Mouse (Mus musculus) heart, postnatal 25 days (tissue): ENCODE results near the gene Tagap. TPM values are rescaled to one million over a fixed set of nuclear protein-coding genes. Genes with fewer than 3 reads are reported as not detected.
A peak's percentile ranks its signal among the peaks of the same experiment; 100 is the strongest.

ENCODE experiments used
- DNase-seq: peaks from one replicate; pipeline ENCODE4 v3.0.0; 2022; ENCODE audit warnings: low spot score
- intact Hi-C: fragments of 180-260 bp; cut with DNase I; formaldehyde crosslinking; loops from one replicate; pipeline ENCODE4 v1.15.1; 2025
- total RNA-seq, 2 experiments: library from RNA; stranded (reverse); gene quantifications; 2 replicates each; pipeline ENCODE4 v1.2.3; 2021

The Tagap gene
- total RNA-seq, result 1 to 10 TPM; 1.8 to 2.6 TPM

DNA sequence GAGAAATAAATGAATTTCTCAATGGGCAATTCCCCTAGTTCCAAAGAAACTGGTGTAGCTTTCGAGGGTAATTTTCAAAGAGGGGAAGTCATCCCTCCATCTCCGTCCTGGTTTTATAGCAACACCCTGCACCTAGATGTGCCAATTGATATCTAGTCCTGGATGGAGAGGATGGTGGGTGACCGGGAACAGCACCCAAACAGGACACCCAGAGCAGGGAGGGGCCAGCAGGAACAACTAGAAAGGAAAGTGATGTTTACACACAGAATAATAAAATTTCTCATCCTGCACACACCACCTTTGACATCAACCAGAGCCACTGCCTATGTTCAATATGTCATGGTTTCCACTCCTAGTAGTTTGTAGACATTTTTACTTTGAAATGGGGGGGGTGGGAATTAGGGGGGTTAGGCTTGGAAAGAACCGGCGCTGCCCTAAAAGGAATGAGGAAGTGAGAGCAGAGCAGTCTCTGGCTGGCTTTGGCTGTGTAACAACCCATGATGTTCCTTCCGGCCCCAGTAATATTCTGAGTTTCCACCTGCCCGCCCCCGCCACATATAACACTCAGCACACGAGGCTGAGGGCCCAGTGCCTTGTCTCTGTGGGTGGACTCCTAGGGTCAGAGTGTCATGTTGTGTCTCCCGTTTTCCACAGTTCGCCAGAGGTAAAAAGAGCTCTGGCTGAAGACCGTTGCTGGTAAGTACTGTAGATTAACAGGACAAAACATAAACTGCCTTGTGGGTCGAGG, at the start of gene Tagap:
Gene Tagap, plus strand, starts transcription at position 588 of the 748 bp plus-strand sequence.
- DNase-seq, result no peak
- intact Hi-C loops, result loop anchor here (5.0 kb wide), 1 partner anchor 58 kb away; no protein-coding TSS in a partner anchor

DNA sequence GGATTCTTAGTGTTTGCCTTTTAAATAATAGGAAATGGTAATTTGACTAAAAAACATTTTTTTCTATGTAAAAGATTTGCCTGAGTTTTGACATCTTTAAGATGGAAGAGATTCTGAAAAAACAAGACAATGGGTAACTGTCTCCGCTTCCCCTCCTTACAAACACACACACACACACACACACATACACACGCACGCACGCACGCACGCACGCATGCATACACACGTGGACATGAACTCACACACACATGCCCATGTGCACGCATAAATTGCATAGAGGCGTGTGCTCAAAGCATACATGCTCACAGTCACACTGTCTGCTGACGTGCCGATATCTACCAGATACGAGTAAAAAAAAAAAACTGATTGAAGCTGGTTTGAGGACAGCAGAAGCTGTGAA, 49.3 kb upstream of the Tagap start:
- intact Hi-C loops, result no loop called here
- DNase-seq, result no peak

DNA sequence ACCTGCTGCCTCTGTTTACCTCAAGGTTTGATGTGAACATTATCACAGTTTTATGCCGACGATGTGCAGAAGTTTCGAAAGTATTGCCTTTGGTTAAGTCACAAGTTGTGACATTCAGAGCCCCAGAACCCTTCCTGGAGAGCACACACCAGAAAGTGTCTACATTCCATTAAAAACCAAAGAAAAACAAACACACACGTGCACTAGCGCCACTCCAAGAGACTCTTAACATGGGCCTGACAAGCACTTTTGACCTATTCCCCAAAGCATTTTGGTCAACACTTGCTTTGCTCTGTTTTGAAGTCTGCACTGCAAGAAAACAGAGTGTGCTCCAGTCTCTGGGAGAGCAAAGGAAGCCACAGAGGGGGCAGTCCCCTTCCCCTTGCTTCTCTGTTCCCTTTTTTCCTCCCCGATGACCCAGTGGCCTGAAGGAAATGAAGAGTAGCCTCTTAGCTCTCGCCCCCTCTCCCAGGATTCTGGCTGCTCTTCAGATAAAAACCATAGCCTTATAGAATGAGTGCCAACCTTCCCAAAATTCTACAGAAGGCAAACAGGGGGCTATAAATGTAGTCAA, 48.5 kb upstream of the Tagap start:
- DNase-seq, result no peak
- intact Hi-C loops, result no loop called here

DNA sequence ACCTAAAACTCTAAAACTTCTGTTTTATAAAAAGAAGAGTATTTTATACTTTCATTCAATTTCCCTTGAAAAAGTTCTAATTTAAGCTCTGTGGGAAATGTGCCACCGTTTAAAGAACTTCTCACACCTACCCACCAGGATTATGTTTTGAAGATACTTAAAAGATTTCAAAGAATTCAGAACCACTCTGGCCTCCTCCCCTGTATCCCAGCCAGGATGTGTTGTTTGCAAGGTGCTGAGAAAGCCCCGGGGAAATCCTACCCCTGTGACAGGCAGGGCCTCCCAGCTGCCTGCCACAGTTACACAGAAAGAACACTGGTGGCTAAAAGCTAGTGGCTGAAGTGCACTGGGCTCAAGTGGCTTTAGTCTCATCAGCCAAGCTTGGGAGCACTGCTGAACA, 47.9 kb upstream of the Tagap start:
- intact Hi-C loops, result no loop called here
- DNase-seq, result no peak

DNA sequence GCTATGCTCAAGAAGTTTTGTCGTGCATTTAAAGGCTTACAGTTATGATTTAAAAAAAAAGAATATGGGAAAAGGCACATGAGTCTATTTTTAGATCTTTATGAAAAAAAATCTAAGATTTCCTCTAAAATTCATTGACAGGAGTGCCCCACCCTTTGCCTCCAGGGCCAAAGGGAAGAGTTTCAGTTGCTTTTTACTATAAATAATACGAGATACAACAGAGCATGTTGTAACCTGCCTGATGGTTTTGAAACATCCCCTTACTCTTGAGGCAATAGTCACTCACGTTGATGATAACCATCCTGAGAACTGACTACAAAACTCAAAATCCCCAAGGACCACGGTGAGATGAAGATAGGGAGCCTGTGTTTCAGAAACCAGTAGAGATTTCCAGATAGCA, 46.3 kb upstream of the Tagap start:
- no peak for DNase-seq

DNA sequence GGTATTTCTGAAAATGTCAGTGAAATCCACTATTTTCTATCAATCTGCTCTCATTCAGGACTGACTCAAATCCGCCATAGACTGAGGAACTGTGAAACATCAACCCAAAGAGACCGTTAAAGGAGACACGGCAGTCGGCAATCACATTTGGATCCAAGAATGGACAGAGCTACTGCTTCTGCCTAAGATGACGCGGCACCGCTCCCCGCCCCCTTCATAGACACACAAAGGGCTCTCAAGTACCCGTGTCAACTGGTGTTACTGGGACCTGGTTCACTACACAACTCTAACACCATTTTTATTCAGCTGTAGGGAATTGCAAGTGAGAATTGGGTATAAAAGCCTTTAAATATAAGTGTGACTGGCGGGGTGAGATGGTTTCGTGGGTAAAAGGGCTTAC, 42.7 kb upstream of the Tagap start:
- no peak for DNase-seq
- intact Hi-C loops, result no loop called here

More for the DNA sequence above, 46.3 kb upstream of the Tagap start:
- intact Hi-C loops, result no loop called here

DNA sequence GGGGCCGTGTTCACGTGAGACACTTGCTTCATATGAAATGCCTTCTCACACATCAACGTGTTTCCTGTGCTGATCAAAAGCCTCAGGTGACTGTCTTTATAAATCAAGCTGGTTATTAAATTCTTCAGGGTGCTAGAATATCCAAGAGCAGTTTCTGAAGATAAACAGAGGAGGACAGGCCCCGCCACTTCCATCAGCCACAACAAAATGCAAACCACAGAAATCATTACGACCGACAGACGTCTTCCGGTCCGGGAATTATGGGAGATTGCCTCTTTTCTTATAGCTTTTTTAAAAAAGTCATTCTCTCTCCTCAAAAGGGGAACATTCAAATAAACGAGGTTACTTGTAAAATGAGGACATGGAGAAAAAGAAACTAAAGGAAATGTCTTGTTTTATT, 41.2 kb upstream of the Tagap start:
- intact Hi-C loops, result no loop called here
- no peak for DNase-seq

DNA sequence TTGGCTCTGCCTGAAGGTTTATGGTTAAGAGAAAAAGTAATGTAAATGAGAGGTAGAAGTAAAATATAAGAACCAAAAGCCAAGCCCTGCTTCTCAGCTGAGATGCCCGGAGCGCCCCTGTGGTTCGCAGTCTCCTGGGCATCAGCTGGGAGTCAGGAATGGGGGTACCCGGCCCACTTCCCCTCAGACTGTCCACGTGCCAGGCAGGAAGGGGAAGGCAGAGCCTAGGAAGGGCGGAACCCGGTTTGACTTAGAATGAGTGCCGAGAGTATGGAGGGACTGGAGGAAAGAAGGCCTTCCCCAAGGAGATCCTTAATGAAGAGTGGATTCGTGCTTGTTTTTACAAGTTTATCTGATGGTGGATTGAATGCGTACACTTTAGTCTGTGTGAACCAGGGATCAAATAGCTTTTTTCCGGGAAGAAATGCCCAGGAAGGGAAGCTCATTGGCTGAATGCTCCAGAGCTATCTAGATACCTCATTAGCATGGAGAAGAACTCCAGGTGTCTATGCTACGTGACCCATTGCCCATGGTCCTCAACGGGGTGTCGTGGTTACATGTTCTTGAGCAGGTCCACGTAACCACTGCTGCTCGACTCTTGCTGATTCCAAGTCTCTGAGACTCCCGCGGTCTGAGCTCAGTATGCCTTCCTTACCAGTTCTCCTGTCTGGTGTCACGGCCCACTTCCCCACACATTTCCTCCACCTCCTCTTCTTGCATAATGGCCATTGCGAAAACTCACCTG, 38.6 kb upstream of the Tagap start:
- intact Hi-C loops, result no loop called here
- DNase-seq, result no peak

DNA sequence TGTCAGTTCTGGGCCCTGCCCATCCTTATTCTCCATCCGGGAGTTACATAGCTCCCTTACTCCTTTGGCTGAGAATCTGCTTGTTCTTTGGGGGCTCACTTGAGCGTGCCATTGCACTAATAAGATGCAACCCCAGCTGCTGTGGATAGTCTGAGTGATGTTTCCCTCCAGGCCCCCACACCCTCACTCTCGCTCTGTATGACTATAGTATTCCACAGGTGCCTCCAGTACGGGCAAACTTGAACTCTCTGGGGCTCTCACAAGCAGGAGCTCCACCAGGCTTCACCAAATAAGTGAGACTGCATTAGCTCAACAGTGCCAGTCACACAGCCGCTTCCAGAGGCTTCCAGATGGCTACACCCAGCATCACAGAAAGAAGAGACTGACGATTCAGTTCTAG, 37.5 kb upstream of the Tagap start:
- no peak for DNase-seq
- intact Hi-C loops, result no loop called here

DNA sequence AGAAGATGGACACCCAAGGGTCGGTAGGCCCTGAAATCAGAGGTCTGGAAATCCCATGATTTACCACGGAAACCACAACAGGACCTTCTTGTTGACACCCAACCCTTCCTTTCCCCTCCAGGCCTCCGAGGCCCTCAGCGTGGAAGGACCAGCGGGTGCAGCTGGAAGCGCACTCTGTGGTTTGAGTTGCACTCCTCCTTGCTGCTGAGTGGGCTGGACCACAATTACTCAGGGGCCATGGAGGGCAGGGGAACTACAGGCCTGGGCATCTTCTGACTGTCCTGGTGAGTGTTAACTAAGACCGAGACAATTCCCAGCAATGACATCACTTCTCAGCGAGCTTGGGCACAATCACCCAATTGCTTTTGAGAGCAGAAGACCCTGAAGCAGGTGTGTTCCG, 36.8 kb upstream of the Tagap start:
- DNase-seq, result no peak
- intact Hi-C loops, result no loop called here

DNA sequence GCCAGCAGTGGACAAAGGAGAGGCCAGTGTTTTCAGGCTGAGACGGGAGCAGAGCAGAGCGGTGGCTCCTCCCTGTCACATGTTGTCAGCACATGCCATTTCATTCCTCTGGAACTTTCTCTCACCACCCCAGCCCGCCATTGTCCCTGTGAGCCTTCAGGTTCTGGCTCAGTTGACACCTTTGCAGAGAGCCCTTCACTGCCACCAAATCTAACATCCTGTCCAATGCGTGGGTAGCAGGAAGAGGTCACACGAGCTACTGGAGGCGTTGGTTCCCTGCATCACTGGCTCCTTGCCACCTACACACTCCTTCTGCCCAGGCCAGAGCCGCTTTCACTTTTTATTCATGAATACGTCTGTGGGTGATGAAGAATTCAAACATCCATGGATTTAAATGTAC, 33.1 kb upstream of the Tagap start:
- DNase-seq, result no peak
- intact Hi-C loops, result no loop called here

DNA sequence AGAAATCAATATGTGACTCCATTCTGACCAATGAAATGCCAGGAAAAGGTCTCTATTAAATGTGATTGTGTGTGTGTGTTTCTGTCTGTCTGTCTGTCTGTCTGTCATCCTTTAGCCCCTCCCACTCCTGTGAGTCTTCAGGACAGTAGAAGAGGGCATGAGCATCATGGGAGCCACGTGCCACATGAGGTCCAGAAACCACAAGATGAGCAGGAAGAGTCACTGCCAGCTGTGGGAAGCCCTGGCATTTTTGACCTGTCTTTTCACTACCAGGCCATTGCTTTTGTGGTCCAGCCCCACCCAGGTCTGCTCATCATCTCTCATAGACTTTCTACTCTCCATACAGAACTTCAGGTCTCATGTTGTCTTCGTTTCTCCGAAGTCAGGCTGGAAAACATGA, 31.7 kb upstream of the Tagap start:
- intact Hi-C loops, result no loop called here
- DNase-seq, result no peak

DNA sequence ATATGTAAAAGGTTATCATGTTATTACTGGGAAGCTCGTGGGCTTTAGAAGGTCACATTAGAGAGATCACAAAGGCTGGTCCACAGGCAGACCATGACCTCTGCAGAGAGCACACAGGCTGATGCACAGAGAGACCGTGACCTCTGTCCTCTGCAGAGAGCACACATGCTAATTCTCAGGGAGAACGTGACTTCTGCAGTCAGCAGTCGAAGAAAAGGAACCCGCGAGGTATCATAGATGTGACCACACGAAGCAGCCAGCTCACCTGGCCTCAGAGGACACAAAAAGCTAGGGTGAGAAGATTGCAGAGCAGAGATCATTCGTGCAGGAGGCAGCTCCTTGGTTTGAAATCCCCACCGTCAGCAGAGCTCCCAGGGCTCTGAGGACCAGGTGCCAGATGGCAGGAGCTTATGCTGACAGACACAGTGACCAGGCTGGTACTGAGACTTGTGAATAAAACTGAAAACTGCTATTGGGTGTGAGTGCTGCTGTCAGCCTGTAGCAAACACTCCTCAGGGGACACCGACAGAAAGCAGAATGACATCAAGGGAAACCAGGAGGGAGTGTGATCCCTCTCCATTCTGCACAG, 29.7 kb upstream of the Tagap start:
- intact Hi-C loops, result no loop called here

DNA sequence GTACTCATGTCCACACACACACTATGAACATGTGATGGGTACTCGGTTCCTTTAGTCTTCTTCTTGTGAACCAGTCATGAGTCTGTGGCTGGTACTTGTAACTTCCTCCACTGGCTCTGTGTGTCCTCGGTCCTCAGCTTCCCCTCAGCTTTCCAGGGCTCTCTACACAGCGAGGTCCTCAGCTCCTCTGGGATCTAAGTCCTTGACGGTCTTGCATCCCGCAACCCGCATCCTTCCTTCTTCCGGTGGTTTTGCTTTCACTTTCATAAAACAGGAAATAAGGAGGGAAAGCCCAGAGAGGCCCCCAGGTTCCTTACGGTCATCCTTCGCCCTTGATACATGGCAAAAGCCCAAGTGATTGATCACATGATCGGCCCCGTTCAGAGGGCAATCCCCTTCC, 28.7 kb upstream of the Tagap start:
- no peak for DNase-seq
- intact Hi-C loops, result no loop called here

More for the DNA sequence above, 29.7 kb upstream of the Tagap start:
- DNase-seq, result no peak

DNA sequence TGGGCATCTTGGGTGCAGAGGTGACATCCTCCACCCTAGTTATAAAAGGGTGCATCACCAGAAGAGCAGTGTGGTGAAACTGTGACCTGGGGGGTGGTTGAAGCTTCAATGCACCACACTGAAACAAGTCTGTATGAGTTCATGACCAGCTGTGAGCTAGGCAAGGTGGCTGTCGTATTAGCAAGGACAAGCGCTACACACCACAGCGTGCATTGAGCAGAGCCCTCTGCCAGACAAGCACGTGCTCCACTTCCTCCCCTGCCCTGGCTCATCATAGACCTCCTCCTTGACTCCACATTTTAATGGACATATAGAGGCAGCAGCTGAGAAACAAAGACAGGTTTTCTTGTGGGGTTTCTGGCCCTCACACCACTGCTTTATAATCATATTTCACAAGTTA, 28.0 kb upstream of the Tagap start:
- DNase-seq, result no peak
- intact Hi-C loops, result no loop called here

DNA sequence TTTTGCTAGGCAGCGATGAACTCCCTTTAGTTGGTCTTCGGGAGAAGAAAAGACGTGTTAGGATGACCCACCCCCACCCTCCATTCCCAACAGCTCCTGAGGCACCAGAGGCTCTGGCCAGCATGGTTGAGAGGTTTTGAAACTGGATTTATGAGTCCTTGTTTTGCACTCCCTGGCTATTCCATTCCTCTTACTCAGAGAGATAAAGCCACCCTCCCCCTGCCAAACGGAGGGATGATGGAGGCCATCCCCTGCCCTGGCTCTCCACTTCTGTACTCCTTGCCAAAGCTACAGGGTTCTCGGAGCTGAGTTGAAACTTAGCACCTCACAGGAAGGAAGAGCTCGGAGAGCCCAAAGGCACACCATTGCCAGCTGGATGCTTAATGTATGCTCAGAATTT, 26.6 kb upstream of the Tagap start:
- DNase-seq, result peak; percentile 33
- intact Hi-C loops, result no loop called here

DNA sequence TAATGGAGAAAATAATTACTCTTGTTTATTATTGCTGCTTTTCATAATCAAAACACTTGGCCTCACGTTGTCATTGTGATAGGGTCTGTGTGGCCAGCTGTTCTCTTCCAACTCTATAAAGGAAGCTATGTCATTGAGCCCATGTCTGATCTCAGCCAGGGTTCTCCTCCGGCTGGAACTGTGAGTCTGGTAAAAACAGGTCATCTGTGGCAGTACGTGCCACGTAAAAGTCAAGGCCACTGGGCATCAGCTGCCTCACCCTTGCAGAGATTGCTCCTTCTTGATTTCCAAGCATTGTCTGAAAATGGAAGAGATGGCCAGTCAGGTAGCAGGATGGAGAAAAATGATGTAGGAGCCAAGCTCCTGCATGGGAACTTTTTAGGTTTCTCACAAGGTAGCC, 25.8 kb upstream of the Tagap start:
- DNase-seq, result no peak
- intact Hi-C loops, result no loop called here

DNA sequence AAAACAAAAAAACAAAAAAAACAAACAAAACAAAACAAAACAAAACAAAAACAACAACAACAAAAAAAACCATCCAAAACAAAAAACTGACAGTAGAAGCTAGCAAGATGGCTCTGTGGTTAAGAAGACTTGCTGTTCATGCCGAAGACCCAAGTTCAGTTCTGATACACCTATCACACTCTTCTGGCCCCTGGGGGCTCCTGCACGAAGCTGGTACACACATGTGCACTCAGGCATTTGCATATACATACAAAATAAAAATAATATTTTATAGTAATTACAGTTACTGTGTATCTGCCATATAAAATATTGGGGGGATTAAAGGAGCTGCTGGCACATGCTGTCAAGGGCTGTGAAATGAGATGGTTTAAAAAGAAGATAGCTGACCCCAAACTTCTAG, 24.3 kb upstream of the Tagap start:
- DNase-seq, result no peak
- intact Hi-C loops, result no loop called here

DNA sequence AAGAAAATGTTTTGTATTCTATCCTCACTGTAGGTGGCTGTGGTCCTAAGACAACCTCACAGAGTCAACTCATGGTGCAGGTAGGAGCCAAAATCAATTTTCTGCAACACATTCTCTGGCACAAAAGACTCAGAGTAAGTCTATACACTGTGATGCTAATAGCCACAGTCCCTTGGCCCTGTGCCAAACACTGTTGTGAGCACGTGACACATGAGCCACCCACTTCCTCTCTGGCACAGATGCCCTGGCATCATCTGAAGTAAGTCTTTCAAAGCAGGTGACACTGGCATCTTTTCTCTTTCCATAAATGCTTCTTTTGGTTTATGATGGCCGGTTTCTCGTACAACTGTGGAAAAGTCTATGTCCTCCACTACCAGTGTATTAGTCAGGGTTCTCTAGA, 23.4 kb upstream of the Tagap start:
- intact Hi-C loops, result no loop called here
- no peak for DNase-seq

DNA sequence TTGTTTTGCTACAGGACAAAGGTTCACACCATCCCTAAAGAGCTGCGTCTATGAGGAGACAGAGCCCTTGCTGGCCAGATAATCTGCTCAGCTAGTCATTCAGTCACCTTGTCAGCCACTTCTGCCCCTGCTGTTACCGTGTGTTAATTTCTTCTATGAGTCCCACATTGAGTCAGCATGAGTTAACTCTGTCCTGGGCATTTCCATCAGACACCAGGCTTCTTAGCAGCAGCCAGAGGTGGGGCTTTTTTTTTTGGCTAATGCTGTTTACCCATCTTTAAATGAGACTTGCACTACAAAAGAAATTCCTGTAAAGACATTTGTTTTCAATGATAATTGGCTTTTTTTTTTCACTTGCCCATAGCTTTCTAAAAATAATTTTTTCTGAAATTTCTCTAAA, 20.8 kb upstream of the Tagap start:
- DNase-seq, result no peak
- intact Hi-C loops, result no loop called here
